Mouse (Mus musculus): ENCODE results near the gene Tcf20. TPM values are rescaled to one million over a fixed set of nuclear protein-coding genes. Genes with fewer than 3 reads are reported as not detected.

Gene Tcf20
- polyA plus RNA-seq, 1 experiment: 48.7 TPM

- no peak overlapping the region for H3K4me3 ChIP-seq (ENCODE audit: control insufficient read depth, insufficient read depth, low read length)
- no peaks in the 10 kb centered on the region for H3K27me3 ChIP-seq (ENCODE audit: control insufficient read depth, insufficient read depth, low read length)
- DNase-seq: no peak
- H3K36me3 ChIP-seq (ENCODE audit: control insufficient read depth, insufficient read depth, low read length): no peaks in the 10 kb centered on the region
- H3K4me1 ChIP-seq (replicated peaks; ENCODE audit: control insufficient read depth, insufficient read depth, low read length): peaks cover 41% of the 10 kb centered on the region
- no peak for TF ChIP-seq POLR2A (IDR thresholded peaks at IDR 0.05; ENCODE audit: control insufficient read depth, extremely low read depth, insufficient read depth, low read length, poor library complexity)
- no peak for TF ChIP-seq CTCF (IDR thresholded peaks at IDR 0.05; ENCODE audit: borderline replicate concordance, control insufficient read depth, extremely low read depth, insufficient read depth, low read length, poor library complexity)
- H3K27ac ChIP-seq (ENCODE audit: control insufficient read depth, insufficient read depth, low read length): no peak overlapping the region
- WGBS: 11% methylated on average over 6 of the region's 6 CpGs
Measured at GRCm38 (mm10) chr15:82969206-82969721, 18.4 kb downstream of the Tcf20 start.

DNA sequence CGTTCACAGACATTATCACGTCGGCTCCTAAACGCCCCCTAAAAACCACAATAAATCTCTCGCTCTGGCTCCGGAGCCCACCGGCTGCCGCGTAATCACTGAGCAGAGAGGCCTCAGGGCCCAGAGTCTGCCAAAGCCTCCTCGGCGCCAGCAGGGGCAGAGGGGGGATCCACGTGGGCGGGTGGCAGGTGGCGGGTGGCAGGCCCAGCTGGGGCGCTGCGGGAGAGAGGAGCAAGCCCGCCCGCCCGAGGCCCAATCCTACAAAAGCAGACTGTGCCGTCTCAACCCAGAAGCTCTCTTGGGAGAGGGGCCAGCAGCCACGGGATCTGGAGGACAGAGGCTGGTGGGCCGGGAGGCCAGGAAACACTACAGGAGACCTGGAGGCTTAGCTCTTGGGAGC is 19.2 kb downstream of the Tcf20 start:
- TF ChIP-seq POLR2A (IDR thresholded peaks at IDR 0.05; ENCODE audit: control insufficient read depth, extremely low read depth, insufficient read depth, low read length, poor library complexity) (no peak), CTCF (IDR thresholded peaks at IDR 0.05; ENCODE audit: borderline replicate concordance, control insufficient read depth, extremely low read depth, insufficient read depth, low read length, poor library complexity) (0 out of 2 replicates have a peak, but pooled peaks have one; percentile 32)
- Histone ChIP-seq H3K27me3 (ENCODE audit: control insufficient read depth, insufficient read depth, low read length) (no peaks in the 10 kb centered on the region), H3K4me1 (replicated peaks; ENCODE audit: control insufficient read depth, insufficient read depth, low read length) (peaks cover 39% of the 10 kb centered on the region), H3K4me3 (ENCODE audit: control insufficient read depth, insufficient read depth, low read length) (0 out of 2 replicates have a peak overlapping the region, but pooled peaks have one; percentile 4), H3K27ac (ENCODE audit: control insufficient read depth, insufficient read depth, low read length) (no peak overlapping the region), H3K36me3 (ENCODE audit: control insufficient read depth, insufficient read depth, low read length) (no peaks in the 10 kb centered on the region)
- peak; percentile 78 for DNase-seq
- 2% methylated on average over 22 of the region's 22 CpGs for WGBS

DNA sequence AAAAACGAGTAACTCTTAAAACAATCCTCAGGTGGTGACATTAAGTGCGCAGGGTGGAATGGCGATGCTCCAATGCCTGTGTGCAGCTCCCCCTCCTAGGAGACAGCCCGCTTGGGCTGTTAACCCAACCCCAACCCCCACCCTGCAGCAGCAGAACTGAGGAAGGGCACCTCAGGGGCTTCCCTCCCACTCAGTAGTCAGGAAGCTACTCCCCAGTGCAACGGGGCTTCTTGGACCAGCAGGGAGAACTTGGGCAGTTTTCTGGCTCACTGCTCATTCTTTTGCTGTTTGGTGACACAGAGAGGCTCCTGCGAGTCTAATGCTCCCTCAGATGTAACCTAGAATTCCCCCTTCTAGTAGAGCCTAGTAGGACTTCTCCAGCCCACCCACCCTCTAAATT is 19.7 kb downstream of the Tcf20 start:
- 54% methylated on average over 6 of the region's 6 CpGs for WGBS
- Histone ChIP-seq H3K4me1 (replicated peaks; ENCODE audit: control insufficient read depth, insufficient read depth, low read length) (peaks cover 41% of the 10 kb centered on the region), H3K27ac (ENCODE audit: control insufficient read depth, insufficient read depth, low read length) (no peak overlapping the region), H3K4me3 (ENCODE audit: control insufficient read depth, insufficient read depth, low read length) (0 out of 2 replicates have a peak overlapping the region, but pooled peaks have one; percentile 4), H3K27me3 (ENCODE audit: control insufficient read depth, insufficient read depth, low read length) (no peaks in the 10 kb centered on the region), H3K36me3 (ENCODE audit: control insufficient read depth, insufficient read depth, low read length) (no peaks in the 10 kb centered on the region)
- DNase-seq: no peak
- TF ChIP-seq CTCF (IDR thresholded peaks at IDR 0.05; ENCODE audit: borderline replicate concordance, control insufficient read depth, extremely low read depth, insufficient read depth, low read length, poor library complexity): no peak
- TF ChIP-seq POLR2A (IDR thresholded peaks at IDR 0.05; ENCODE audit: control insufficient read depth, extremely low read depth, insufficient read depth, low read length, poor library complexity): no peak

- Histone ChIP-seq H3K36me3 (ENCODE audit: control insufficient read depth, insufficient read depth, low read length) (no peaks in the 10 kb centered on the region), H3K27ac (ENCODE audit: control insufficient read depth, insufficient read depth, low read length) (no peak overlapping the region), H3K4me3 (ENCODE audit: control insufficient read depth, insufficient read depth, low read length) (no peak overlapping the region), H3K4me1 (replicated peaks; ENCODE audit: control insufficient read depth, insufficient read depth, low read length) (peaks cover 34% of the 10 kb centered on the region), H3K27me3 (ENCODE audit: control insufficient read depth, insufficient read depth, low read length) (no peaks in the 10 kb centered on the region)
- 95% methylated on average over 14 of the region's 14 CpGs for WGBS
- TF ChIP-seq CTCF (IDR thresholded peaks at IDR 0.05; ENCODE audit: borderline replicate concordance, control insufficient read depth, extremely low read depth, insufficient read depth, low read length, poor library complexity) (no peak), POLR2A (IDR thresholded peaks at IDR 0.05; ENCODE audit: control insufficient read depth, extremely low read depth, insufficient read depth, low read length, poor library complexity) (no peak)
- no peak for DNase-seq
Measured at GRCm38 (mm10) chr15:82964266-82964825, 23.3 kb downstream of the Tcf20 start.

DNA sequence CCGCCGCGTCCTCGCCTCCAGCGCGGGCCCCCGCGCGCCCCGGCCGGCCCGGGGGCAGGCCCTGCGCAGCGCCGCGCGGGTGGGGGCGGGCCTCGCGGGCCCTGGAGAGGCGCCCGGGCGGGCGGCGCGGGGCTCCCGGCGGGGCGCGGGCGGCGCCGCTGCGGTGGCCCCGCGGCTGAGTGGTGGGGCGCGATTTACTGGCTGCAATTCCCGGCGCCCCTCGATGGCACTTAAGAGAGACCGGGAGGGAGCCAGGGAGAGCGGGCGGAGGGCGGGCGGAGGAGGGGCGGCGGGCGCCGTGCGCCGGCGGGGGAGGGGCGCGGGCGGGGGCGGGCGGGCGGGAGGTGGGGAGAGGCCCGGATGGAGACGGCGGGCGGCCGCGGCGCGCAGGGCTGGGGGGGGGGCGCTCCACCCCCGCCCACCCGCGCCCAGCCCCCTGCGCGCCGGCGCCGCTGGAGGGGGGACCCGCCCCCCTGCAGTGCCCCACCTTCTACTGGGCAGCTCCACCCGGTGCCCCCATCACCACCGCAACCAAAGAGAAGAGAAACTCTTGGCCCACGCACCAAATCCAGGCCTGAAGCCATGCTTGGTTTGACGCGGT is 24.0 kb downstream of the Tcf20 start:
- Histone ChIP-seq H3K4me3 (ENCODE audit: control insufficient read depth, insufficient read depth, low read length) (peak overlapping the region; percentile 34), H3K27me3 (ENCODE audit: control insufficient read depth, insufficient read depth, low read length) (no peaks in the 10 kb centered on the region), H3K27ac (ENCODE audit: control insufficient read depth, insufficient read depth, low read length) (no peak overlapping the region), H3K36me3 (ENCODE audit: control insufficient read depth, insufficient read depth, low read length) (no peaks in the 10 kb centered on the region), H3K4me1 (replicated peaks; ENCODE audit: control insufficient read depth, insufficient read depth, low read length) (peaks cover 27% of the 10 kb centered on the region)
- no peak for TF ChIP-seq POLR2A (IDR thresholded peaks at IDR 0.05; ENCODE audit: control insufficient read depth, extremely low read depth, insufficient read depth, low read length, poor library complexity)
- DNase-seq: peak; percentile 30
- WGBS: 11% methylated on average over 49 of the region's 82 CpGs

DNA sequence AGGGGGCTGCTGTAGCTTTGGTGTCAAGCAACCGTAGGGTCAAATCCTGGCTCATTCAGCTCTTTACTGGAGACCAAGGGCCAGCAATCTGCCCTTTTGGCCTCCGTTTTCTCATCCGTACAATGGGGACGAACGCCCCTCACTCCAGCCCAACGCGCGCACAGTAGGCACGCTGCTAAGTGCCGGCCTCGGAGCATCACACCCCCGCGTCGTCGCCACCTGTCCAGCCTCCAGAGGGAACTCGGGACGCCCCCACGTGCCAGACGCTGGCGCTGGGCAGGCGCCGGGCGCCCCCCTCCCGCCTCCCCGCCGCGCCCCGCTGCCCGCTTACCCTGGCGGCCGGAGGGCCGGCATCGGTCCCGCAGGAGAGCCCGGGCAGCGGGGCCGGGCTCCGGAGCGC is 24.6 kb downstream of the Tcf20 start:
- H3K4me3 ChIP-seq (ENCODE audit: control insufficient read depth, insufficient read depth, low read length): peak overlapping the region; percentile 44
- TF ChIP-seq POLR2A (IDR thresholded peaks at IDR 0.05; ENCODE audit: control insufficient read depth, extremely low read depth, insufficient read depth, low read length, poor library complexity) (no peak), CTCF (IDR thresholded peaks at IDR 0.05; ENCODE audit: borderline replicate concordance, control insufficient read depth, extremely low read depth, insufficient read depth, low read length, poor library complexity) (no peak)
- H3K4me1 ChIP-seq (replicated peaks; ENCODE audit: control insufficient read depth, insufficient read depth, low read length): peaks cover 21% of the 10 kb centered on the region
- no peaks in the 10 kb centered on the region for H3K27me3 ChIP-seq (ENCODE audit: control insufficient read depth, insufficient read depth, low read length)
- H3K36me3 ChIP-seq (ENCODE audit: control insufficient read depth, insufficient read depth, low read length): no peaks in the 10 kb centered on the region
- WGBS: 12% methylated on average over 38 of the region's 39 CpGs
- H3K27ac ChIP-seq (ENCODE audit: control insufficient read depth, insufficient read depth, low read length): no peak overlapping the region
- no peak for DNase-seq
